Mouse (Mus musculus) kidney, postnatal 0 days (tissue): ENCODE results near the gene Psma3. TPM values are rescaled to one million over a fixed set of nuclear protein-coding genes. Genes with fewer than 3 reads are reported as not detected.
A peak's percentile ranks its signal among the peaks of the same experiment; 100 is the strongest.

ENCODE experiments used
- ATAC-seq: fragments of 200-750 bp; cut with Nextera tagmentation; replicated peaks from 2 replicates; pipeline ENCODE4 v1.8.0; 2017; ENCODE audit warnings: low read depth, moderate number of reproducible peaks, moderate TSS enrichment, moderate library complexity; ENCODE audit not compliant: low FRiP score
- DNase-seq: peaks from one replicate; pipeline ENCODE4 v3.0.0-alpha.2; 2016; ENCODE audit warnings: low spot score
- H3K27ac ChIP-seq: fragments of 300-500 bp; sonication (generic); 2 replicates; pipeline ENCODE4 v1.5.1; 2014; ENCODE audit warnings: mild to moderate bottlenecking
- H3K27me3 ChIP-seq: fragments of 300-500 bp; sonication (generic); 2 replicates; pipeline ENCODE4 v1.6.1; 2014; ENCODE audit warnings: low read length, mixed read lengths; ENCODE audit not compliant: insufficient read depth
- H3K36me3 ChIP-seq: fragments of 300-500 bp; sonication (generic); 2 replicates; pipeline ENCODE4 v1.6.1; 2014; ENCODE audit warnings: low read length, mixed read lengths; ENCODE audit not compliant: insufficient read depth
- H3K4me1 ChIP-seq: fragments of 300-500 bp; sonication (generic); replicated peaks from 2 replicates; pipeline ENCODE4 v1.6.1; 2014; ENCODE audit warnings: antibody characterized with exemption, low read length, mixed read lengths; ENCODE audit not compliant: insufficient read depth
- H3K4me2 ChIP-seq: fragments of 300-500 bp; sonication (generic); 2 replicates; pipeline ENCODE4 v1.6.1; 2014; ENCODE audit warnings: mild to moderate bottlenecking, low read length, moderate library complexity, mixed read lengths
- H3K4me3 ChIP-seq: fragments of 300-500 bp; sonication (generic); replicated peaks from 2 replicates; pipeline ENCODE4 v1.5.1; 2014; ENCODE audit warnings: low read depth, low read length
- H3K9ac ChIP-seq: fragments of 300-500 bp; sonication (generic); 2 replicates; pipeline ENCODE4 v1.6.1; 2014; ENCODE audit warnings: low read depth, low read length
- H3K9me3 ChIP-seq: fragments of 300-500 bp; sonication (generic); replicated peaks from 2 replicates; pipeline ENCODE4 v1.6.1; 2016; ENCODE audit warnings: low read length, inconsistent platforms, mixed read lengths
- CTCF ChIP-seq: IDR thresholded peaks from 2 replicates; pipeline ENCODE4 v1.5.1; 2016; ENCODE audit warnings: antibody characterized with exemption, low read depth, mild to moderate bottlenecking, moderate library complexity
- WGBS: fragments of 180-500 bp; shearing (Covaris S2); extraction: QIAGEN DNeasy Blood & Tissue Kit; methylation state at CpG from one replicate; pipeline ENCODE4 v1.1.7; 2014; 5-methylcytosine and 5-hydroxymethylcytosine counted together
- polyA plus RNA-seq: library from polyadenylated mRNA; unstranded; fragments of >200 nt; fragmentation: Nextera tagmentation; extraction: Ambion mirVana; gene quantifications from 2 replicates; pipeline ENCODE4 v1.2.1, GENCODE M21; 2015

Gene Psma3
- polyA plus RNA-seq, 1 experiment from 2014 or later: 634 TPM

DNA sequence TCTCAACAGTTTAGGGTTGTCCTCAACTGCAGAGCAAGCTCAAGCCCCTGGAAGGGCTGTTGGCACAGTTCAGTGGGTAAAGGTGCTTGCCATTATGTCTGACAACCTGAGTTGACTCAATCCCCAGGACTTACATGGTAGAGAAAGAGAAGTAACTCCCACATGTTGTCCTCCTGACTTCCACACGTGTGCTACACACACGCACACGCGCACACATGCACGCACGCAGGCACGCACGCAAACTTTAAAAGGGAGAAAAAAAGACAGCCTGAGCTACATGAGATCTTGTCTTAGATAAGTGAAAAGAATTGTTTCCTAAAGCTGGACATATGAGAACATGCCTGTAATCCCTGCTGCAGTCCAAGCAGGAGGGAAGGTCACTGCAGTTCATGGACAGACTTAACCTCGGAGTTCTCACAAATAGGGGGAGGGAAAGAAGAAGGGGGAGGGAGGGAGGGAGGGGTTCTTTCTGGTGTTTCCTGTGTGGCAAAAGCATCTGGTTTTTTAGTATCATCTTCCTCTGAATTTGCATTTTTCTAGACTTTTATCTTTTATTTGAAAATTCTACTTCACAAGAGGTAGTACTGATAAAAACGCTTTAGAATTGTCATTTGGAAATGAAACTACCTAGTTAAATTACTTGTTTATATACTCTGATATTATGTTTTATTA lies 27.7 kb upstream of the Psma3 start:
- Histone ChIP-seq H3K4me1 (no peaks in the 10 kb centered on the region), H3K9ac (no peak overlapping the region), H3K27ac (no peak overlapping the region), H3K36me3 (peaks cover 30% of the 10 kb centered on the region), H3K4me2 (no peak overlapping the region), H3K9me3 (no peaks in the 10 kb centered on the region), H3K4me3 (no peak overlapping the region), H3K27me3 (no peaks in the 10 kb centered on the region)
- ATAC-seq (no peak), DNase-seq (no peak)
- 90% methylated on average over 10 of the region's 10 CpGs for WGBS
- no peak for TF ChIP-seq CTCF

DNA sequence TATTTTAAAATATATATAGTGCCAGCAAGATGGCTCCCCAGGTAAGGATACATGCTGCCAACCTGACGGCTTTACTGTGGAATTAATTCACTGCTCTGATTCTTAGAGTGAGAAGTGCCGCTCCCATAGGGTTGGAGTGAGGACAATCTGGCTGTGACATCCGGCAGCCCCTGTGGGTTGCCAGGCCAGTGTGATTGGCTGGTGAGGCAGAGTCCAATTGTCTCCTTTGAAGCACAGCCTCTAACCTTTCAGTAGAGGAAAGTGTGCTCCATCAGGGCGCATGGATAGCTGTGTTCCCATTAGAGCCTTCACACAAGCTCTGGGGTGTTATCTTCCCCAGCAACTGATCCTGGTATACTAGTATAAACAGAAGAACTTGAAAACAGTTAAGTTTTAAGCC lies 15.8 kb upstream of the Psma3 start:
- 93% methylated on average over 4 of the region's 4 CpGs for WGBS
- DNase-seq: no peak

DNA sequence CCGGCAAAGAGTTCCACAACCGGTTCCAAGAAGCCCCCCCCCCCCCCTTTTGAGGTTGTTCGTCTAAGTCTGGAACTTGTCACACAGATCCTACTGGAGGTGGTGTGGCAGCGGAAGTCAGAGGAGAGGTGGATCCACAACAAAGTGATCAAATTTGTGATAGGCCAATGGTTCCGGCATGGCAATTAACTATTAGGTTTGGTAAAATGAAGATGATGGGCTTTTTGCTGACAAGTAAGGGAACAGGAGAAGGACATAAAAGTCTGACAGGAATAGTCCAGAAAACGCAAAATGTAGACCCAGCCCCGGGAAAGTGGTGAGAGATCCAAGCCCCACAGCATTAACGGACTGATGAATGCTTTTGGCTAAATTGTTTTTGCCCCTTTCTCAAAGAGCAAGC lies 6.8 kb upstream of the Psma3 start:
- Histone ChIP-seq H3K36me3 (no peaks in the 10 kb centered on the region), H3K4me2 (peak overlapping the region; percentile 55), H3K4me1 (no peaks in the 10 kb centered on the region), H3K9ac (peak overlapping the region; percentile 68), H3K27ac (peak overlapping the region; percentile 96), H3K27me3 (no peaks in the 10 kb centered on the region), H3K4me3 (peak overlapping the region; percentile 61), H3K9me3 (no peaks in the 10 kb centered on the region)
- no peak for TF ChIP-seq CTCF
- ATAC-seq (no peak), DNase-seq (peak; percentile 38)
- WGBS: 33% methylated on average over 8 of the region's 8 CpGs

More for the DNA sequence above, 15.8 kb upstream of the Psma3 start:
- no peak for ATAC-seq
- Histone ChIP-seq H3K36me3 (peaks cover 54% of the 10 kb centered on the region), H3K9ac (no peak overlapping the region), H3K4me2 (no peak overlapping the region), H3K9me3 (no peaks in the 10 kb centered on the region), H3K27ac (no peak overlapping the region), H3K27me3 (no peaks in the 10 kb centered on the region), H3K4me3 (no peak overlapping the region), H3K4me1 (no peaks in the 10 kb centered on the region)
- TF ChIP-seq CTCF: no peak

DNA sequence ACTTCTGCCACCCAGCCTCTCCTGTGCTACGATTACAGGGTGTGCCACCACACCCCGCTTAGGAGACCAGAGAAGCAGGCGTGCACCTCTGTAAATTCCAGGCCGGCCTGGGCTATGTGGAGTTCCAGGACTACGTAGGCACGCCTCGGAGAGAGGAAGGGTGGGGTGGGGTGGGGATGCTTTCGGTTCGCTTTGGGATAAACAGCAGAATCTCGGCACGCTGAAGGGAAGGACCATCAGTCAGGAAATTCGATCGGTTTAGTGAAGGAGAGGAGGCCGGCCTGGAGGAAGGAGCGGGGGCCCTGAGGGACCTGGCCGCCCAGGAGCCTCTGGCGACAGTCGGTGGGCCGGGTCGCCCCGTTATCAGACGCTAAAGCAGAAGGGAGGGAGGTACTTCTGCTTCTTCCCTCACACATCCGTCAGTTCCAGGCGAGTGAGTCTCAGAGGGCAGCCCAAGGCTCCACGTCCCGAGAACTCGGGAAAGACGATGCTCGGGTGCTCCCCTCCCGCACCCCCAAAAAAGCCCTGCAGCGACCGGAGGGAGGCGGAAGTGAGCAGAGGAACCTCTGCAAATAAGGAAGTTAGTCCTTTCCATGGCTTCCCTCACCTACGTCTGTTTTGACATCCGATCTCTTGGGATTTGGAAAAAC lies 6.2 kb upstream of the Psma3 start:
- Histone ChIP-seq H3K9ac (peak overlapping the region; percentile 68), H3K4me2 (peak overlapping the region; percentile 55), H3K27ac (peak overlapping the region; percentile 96), H3K9me3 (no peaks in the 10 kb centered on the region), H3K27me3 (no peaks in the 10 kb centered on the region), H3K4me3 (peak overlapping the region; percentile 61), H3K36me3 (no peaks in the 10 kb centered on the region), H3K4me1 (no peaks in the 10 kb centered on the region)
- peak; percentile 69 for TF ChIP-seq CTCF
- under 1% methylated on average over 35 of the region's 35 CpGs for WGBS
- ATAC-seq (peak; percentile 84), DNase-seq (peak; percentile 96)

DNA sequence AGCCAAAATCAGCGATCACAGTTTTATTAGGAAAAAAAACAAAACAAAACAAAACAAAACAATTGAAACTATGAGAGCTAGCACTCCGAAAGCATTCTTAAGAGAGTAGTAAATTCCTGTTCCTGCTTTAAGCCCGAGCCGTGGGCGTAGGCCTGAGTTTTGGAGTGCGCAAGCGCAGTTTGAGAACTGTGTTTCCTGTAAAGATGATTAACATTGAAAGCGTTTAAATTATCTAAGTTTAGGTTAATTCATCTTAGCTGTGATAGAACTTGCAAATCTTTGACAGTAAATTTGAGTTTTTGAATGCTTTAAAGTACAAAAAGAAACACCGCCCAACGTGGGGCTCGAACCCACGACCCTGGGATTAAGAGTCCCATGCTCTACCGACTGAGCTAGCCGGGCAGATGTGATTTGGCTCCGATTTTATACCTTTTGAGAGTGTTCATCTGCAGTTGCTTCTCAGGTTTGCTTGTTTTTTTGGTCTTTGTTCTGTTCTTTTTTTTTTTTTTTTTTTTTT lies 5.6 kb upstream of the Psma3 start:
- DNase-seq (peak; percentile 92), ATAC-seq (peak; percentile 77)
- no peaks in the 10 kb centered on the region for H3K27me3 ChIP-seq
- under 1% methylated on average over 15 of the region's 15 CpGs for WGBS
- TF ChIP-seq CTCF: no peak
- H3K9me3 ChIP-seq: no peaks in the 10 kb centered on the region
- peak overlapping the region; percentile 55 for H3K4me2 ChIP-seq
- H3K36me3 ChIP-seq: no peaks in the 10 kb centered on the region
- H3K4me1 ChIP-seq: no peaks in the 10 kb centered on the region
- peak overlapping the region; percentile 96 for H3K27ac ChIP-seq
- H3K9ac ChIP-seq: peak overlapping the region; percentile 68
- H3K4me3 ChIP-seq: peak overlapping the region; percentile 61

DNA sequence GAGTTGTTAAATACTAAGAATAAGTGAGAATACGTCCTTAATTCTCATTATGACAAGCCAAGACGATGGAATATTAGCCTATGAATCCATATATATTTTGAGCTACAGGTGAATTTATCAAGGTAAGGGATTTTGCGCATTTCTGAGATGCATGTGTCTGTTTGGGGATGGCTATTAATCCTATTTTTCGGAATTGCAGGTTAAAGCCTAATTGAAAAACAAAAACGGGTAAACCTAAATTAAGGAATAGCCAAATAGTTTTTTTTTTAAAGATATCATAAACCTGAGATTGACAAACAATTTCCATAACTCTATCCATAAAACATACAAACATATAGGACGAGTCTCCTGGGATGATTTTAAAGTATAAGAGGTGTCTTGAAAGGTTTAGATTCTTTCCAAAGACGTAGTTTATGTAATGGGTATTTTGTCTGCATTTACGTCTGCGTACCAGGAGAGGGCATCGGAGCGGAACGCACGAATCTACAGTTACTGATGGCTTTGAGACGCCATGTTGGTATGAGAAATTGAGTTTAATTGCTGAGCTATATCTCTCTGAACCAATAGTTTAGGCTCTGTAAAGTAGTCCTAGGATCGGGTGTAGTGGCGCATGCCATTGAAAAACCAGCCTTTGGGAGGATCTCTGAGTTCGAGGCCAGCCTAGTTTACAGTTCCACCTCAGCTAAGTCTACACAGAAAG lies 4.8 kb upstream of the Psma3 start:
- 4% methylated on average over 17 of the region's 17 CpGs for WGBS
- Histone ChIP-seq H3K36me3 (no peaks in the 10 kb centered on the region), H3K9me3 (no peaks in the 10 kb centered on the region), H3K4me3 (peak overlapping the region; percentile 29), H3K4me1 (no peaks in the 10 kb centered on the region), H3K27ac (peak overlapping the region; percentile 73), H3K27me3 (no peaks in the 10 kb centered on the region), H3K4me2 (peak overlapping the region; percentile 45), H3K9ac (no peak overlapping the region)
- ATAC-seq (no peak), DNase-seq (peak; percentile 91)
- TF ChIP-seq CTCF: peak; percentile 71
